Mouse (Mus musculus): ENCODE results near the gene B3galt4.
"Not testable (repeated sequence)": the region's sequence is repeated elsewhere in the genome, so short reads cannot be mapped to it uniquely, and the experiment has no call there.

Gene B3galt4

GRCm38 (mm10) chr17:33965846-33966550 is 14.7 kb upstream of the B3galt4 start:
- DNase-seq, result no peak

DNA sequence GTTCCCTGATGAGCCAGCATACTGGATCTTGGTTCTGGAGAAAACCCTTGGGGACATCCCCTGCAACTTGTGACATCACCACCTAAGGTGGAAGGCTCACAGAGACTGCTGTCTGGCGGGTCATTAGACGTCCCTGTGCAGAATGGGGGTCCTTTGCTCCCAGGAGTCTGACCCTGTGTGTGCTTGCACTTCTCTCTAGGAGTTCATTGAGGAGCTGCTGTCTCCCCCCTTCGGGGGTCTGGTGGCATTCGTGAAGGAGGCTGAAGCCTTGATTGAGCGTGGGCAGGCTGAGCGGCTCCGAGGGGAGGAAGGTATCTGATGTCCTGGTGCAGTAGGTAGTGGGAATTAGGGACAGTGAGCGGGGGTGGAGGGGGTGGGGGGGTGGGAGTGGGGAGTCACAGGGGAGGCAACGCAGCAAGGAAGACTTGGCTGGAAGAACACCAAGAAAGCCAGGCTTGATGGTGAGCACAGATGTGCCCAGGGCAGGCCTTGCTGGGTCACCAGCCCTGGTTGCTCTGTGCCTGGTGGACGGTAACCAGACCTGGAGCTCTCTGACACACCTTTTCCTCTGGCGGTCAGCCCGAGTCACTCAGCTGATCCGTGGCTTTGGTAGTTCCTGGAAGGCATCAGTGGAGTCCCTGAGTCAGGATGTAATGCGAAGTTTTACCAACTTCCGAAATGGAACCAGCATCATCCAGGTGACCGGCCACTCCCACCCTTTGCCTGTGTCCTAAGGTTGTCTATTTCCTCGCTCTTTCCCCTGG is 14.0 kb upstream of the B3galt4 start:
- DNase-seq, result no peak

DNA sequence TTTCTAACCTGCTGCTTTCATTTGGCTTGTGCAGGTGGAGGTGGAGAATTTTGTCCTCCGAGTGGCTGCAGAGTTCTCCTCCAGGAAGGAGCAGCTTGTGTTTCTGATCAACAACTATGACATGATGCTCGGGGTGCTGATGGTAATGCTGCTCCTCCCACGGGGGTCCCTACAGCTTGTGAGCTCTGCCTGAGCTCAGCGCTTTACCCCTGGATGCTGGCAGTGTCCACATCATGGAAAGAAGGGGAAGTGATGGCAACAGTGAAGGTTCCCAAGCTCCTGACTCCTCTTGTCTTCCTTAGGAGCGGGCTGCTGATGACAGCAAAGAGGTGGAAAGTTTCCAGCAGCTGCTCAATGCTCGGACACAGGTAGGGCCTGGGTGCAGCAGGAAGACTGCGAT is 11.6 kb upstream of the B3galt4 start:
- DNase-seq, result no peak

- no peak for DNase-seq
Measured at GRCm38 (mm10) chr17:33959948-33960347, 8.7 kb upstream of the B3galt4 start.

DNA sequence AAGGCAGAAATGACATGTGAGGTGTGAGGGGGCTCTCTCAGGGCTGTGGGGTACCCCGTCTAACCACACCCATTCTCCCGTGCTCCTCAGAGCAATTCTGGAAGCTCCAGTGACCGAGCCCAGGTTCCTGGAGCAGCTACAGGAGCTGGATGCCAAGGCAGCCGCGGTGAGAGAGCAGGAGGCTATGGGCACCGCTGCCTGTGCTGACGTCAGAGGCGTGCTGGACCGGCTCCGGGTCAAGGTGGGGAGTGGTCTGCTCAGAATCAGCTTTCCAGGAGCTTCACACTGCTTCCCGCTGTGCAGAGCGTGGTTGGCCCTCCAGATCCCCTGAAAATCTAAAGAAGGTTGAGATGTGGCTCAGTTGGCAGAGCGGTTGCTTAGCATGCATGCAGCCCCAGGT is 7.8 kb upstream of the B3galt4 start:
- DNase-seq, result no peak

DNA sequence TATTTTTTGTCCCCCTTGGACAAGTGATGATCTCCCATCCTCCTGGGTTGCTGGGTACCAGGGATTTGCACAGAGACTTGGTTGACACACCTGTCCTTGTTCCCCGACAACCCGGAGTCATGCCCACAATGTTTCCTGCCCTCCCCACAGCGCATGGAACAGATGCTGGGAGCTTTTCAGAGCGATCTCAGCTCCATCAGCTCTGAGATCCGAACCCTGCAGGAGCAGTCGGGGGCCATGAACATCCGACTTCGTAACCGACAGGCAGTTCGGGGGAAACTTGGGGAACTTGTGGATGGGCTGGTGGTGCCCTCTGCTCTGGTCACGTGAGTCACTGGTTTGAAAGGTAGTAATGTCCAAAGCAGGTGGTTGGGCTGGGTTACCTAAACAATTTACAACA is 7.2 kb upstream of the B3galt4 start:
- DNase-seq, result no peak

DNA sequence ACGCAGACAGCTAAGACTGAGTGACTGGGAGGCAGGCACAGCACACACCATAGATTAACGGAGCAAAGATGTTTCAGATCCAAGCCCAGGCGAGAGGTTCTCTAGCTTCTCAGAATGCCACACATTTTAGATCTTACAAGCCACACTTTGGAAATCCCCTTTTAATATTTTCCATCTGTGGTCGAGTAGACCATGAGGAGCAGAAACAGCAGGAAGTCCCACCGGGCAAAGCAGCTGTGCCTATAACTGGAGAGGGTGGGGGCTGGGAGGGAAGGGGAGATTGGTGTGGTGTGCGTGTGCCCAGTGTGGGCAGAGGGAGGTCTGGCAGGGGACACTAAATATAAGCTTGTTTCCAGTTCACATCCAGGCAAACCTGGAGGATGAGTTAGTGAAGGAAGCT is 6.2 kb upstream of the B3galt4 start:
- DNase-seq, result no peak

GRCm38 (mm10) chr17:33956336-33956735 is 5.0 kb upstream of the B3galt4 start:
- DNase-seq, result no peak

DNA sequence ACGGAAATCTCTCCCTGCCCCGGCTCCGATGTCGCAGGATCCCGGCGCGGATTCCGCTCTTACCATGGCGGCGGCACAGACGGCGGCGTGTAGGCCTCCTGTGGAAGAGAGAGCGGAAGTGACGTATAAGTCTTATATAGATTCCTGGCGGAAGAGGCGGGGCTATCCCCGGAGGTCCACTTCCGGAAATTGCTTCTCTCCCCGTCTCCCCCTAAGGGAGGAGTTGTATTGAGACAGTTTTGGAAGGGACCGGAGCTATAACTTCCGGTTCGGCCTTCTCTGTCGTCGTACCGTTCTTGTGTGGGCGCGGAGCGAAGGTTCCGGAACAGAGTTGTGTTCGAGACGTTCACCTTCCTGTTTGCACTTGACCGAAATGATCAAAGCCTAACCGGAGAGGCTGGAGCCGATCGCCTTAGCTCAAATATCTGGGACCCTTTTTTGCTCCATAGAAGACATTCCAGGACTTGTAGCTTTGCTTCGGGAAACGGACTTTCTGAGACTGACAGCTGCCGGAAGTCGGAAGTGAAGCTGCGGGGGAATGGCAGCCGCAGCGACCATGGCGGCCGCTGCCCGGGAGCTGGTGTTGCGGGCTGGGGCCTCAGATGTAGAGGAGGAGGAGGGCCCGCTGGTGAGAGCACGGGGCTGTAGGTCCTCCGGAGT is 4.4 kb upstream of the B3galt4 start, which contains the start of the genes Vps52 and Rps18:
Vps52 (plus strand) TSS at position 258 of the 660 bp plus-strand sequence.
Rps18 (minus strand) TSS at position 447 of the 660 bp plus-strand sequence.
- DNase-seq, result peak; percentile 98

DNA sequence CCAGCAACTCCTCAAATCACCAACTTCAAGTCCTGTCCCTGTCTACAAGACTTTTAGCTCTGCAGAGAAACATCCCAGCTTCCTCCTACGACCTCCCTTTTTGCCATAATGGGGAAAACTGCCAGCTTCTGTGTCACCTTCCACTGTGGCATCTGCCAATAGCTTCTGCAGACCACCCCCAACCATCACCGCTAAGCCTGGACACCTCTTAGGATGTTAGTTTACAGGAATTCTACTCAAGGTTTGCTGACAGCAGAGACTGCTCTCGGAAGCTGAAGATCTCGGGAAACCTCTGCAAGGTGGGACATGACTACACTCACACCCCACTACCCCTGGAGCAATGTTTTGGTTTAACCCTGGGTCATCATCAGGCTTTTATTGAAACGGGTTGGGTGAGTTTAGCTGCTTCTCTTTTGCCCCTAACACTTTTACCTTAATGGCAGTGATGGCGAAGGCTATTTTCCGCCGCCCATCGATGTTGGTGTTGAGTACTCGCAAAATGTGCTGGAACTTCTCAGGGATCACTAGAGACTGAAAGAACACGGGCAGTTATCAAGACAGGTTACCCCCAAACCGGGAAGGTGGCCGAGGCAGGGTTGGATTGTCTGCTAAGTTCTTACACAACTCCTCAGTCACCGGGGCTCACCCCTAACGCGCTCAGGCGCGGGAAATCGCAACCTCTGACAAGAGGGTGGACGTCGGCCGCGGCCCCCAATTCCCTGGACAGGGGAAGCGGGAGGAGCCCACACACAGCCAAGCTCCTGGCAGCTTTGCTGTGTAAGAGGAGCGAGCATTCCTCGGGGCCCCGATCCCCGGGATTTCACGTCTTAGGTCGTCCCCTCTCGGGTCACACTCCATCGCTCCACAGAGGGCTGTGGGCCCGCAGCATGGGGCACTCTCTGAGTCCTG is 3.6 kb upstream of the B3galt4 start:
- DNase-seq, result no peak

DNA sequence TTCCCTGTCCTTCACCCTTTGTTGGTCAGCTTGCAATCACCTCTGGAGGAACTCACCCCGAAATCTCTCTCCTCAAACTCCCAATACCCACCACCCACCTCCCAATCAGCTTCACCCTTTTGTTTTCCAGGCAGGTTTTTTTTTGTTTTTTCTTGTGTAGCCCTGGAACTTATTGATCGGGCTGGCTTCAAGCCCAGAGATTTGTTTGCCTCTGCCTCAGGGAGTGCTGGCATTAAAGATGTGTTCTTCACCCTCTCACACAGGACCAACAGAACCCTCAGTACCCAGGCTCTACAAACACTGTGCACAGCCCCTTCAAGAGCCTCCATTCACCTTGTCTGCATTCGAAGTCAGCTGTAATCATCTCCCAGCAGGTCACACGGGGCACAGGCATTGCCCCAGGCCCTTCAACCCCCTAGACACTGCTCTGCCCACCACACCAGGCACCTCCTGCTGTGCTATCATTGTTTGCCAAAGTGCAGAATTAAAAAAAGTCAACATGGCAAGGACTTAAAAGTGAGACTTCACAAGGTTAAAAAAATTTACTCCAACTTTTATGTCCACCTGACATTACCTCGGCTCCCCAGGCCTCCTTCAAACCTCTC is 2.8 kb upstream of the B3galt4 start:
- DNase-seq, result no peak

GRCm38 (mm10) chr17:33953310-33953709 is 2.0 kb upstream of the B3galt4 start:
- no peak for DNase-seq

DNA sequence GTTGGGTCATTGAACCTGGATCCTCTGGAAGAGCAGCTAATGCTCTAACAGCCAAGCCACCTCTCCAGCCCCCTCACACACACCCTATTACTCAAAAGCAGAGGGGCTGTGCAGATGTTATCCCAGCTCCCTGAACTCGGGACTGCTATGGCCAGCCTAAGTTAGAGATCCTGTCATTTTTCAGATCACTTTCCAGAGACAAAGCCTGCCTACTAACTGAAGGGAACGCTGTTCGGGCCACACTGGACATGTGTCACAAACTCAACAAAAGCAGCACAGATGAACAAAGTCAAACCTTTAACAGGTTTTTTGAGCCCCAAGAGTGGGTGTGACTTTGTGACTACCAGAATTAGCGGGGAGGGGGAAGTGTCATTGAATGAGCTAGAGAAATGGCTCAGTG is 1.6 kb upstream of the B3galt4 start:
- no peak for DNase-seq

DNA sequence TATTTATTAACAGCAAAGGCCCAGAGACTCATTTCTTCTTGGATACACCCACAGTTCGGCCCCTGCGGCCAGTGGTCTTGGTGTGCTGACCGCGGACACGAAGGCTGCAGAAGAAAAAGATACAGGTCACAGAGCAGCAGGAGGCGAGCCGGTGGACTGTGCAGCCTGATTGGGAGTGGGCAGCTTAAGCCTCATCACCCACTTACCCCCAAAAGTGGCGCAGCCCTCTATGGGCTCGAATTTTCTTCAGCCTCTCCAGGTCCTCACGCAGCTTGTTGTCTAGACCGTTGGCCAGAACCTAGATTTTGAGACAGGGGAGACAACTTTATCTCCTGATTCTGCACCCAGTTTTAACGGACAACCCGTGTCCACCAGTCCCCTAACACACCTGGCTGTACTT is 727 bp upstream of the B3galt4 start:
- DNase-seq, result not testable (repeated sequence)

GRCm38 (mm10) chr17:33950131-33950625 is 1.1 kb downstream of the B3galt4 start:
- DNase-seq, result peak; percentile 23

DNA sequence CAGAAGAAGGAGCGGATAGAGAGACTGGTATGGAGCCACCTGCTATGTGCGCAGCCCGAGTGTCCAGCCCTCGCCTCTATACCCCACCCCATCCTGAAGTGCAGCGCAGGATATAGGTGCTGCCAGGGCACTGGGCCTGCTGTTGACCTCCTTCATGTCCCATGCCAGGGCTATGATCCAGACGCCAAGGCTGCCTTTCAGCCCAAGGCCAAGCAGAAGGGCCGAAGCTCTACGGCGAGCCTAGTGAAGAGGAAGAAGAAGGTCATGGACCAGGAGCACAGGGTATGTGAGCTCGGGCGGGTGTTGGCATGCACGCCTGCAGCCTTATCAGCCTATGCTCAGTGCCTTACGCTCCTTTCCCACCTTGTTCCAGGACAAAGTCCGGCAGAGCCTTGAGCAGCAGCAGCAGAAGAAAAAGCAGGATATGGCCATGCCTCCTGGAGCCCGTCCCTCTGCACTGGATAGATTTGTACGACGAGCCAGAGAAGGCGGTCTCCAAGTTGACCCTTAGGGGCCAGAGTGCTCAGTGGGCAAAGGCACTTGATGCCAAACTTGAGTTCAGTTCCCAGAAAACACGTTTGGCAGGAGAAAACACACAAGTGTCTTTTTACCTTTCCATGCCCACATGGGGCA is 2.3 kb downstream of the B3galt4 start:
- peak; percentile 13 for DNase-seq

DNA sequence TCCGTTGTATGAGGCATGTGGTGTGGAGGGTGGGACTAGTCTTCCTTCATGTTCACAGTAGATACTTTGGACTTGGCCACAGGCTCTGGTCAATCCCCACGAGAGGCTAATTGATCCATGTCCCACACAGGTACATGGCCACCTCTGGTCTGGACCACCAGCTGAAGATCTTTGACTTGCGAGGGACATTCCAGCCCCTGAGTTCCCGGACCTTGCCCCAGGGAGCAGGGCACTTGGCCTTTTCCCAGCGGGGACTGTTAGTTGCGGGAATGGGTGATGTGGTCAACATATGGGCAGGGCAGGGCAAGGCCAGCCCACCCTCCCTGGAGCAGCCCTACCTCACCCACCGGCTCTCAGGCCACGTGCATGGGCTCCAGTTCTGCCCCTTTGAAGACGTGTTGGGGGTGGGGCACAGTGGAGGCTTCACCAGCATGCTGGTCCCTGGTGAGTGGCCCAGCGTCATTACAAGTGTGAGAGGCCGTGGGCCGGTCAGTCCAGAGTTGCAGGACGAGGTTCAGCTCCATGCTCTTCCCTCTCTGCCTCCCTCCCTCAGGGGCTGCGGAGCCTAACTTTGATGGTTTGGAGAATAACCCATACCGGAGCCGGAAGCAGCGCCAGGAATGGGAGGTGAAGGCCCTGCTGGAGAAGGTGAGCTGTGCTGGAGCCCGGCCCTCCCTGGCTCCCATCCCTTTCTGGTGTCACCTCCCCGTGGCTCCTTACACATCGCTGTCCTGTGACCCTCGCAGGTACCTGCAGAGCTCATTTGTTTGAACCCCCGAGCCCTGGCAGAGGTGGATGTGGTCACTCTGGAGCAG is 3.0 kb downstream of the B3galt4 start:
- peak; percentile 21 for DNase-seq

DNA sequence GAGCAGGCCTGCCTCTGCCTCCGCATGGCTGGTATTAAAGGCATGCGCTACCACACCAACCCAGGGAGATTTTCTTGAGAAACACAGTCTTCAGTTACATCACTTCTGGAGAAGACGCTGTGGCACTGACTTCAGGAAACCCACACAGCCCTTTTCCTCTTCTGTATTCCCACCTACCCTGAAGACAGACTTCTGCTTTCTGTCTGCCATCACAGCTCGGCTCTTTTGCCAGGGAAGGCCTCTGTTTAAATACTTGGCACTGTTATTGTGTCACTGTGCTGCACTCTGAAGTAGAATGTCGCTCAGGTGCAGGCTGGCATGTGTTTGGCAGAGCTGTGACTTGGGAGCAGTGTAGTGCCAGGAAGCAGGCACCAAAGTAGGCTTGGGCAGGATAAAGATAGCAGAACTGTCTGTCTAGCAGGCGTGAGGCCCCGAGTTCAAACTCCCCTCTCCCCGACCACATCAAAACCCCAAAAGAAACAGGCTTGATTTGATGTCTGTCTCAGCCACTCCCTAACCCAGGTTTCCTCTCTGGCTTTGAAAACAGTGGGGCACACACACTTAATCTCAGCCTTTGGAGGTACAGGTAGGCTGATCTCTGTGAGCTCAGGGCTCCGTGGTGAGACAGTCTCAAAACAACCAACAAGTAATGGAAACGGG is 3.7 kb downstream of the B3galt4 start:
- no peak for DNase-seq

DNA sequence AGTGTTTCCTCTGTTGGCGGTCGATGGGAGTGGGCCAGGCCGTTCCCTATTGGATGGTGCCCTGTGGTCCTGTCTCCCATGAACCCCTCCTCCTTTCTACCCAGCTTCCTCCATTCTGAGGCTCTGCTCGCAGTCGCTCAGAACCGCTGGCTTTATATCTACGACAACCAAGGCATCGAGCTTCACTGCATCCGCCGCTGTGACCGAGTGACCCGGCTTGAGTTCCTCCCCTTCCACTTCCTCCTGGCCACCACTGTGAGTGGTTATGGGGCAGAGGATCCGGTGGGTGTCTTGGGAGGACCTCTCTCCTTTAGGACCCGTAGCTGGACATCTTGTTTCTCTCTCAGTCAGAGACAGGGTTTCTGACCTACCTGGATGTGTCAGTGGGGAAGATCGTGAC is 7.8 kb downstream of the B3galt4 start:
- DNase-seq, result no peak

GRCm38 (mm10) chr17:33941381-33941780 is 9.9 kb downstream of the B3galt4 start:
- DNase-seq, result no peak

All from cerebellum, adult 8-10 months (tissue).